Mouse (Mus musculus) cerebellum, postnatal 14 days (tissue): ENCODE measurements at regions not wholly inside any gene's neighbourhood (a gene's known extent, or its start where the extent isn't known, plus 50 kb on each side); places are given as distances from the start of the nearest gene placed in this dataset.
A peak's percentile ranks its signal among the peaks of the same experiment; 100 is the strongest.

ENCODE experiments used
- DNase-seq, 2 experiments: peaks; one replicate each; pipeline ENCODE4 v3.0.0; 2021; ENCODE audit warnings: mixed read lengths in 2 of 2

DNA sequence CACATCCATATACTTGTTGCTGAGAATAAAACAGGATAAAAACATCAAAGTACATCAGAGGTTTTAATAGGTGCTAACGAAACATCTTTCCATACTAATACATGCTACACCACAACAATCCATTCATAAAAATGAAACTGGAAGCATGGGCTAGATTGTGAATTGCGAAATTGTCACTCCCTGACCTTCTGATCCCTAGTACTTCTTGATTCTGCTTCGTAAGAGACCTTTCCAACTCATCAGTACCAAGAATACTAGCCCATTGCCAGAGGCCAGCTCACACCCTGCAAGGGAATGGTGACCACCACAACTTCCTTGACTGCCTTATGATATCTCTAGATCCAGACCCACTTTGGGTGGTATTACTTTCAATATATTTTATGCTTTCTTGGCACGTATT, 177.3 kb upstream of the Cdyl start:
- no peak for DNase-seq

DNA sequence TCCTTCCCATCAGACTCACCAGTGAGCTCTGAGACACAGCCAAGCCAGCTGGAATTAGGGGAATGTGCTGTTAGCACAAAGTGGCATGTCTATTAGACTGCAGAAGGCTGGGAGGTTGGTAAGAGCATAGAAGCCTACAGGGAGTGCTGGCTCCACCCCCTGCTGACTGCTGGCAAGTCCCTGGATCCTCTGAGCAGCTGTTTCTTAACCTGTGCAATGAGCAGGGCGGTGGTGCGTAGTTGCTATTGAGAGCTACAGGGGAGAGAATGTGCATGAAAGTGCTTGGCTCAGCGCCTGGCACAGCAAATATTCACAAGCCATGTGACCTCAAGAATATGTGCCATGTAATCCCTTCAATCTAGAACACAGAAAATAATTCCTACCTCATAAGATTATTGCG, 173.5 kb upstream of the Cdyl start:
- peak; percentile 36 to 49 for DNase-seq

GRCm38 (mm10) chr13:35499776-35500175, 159.9 kb upstream of the Cdyl start:
- DNase-seq, result peak; percentile 55 to 71

GRCm38 (mm10) chr13:35500891-35501290, 158.7 kb upstream of the Cdyl start:
- DNase-seq, result peak; percentile 48 to 55

DNA sequence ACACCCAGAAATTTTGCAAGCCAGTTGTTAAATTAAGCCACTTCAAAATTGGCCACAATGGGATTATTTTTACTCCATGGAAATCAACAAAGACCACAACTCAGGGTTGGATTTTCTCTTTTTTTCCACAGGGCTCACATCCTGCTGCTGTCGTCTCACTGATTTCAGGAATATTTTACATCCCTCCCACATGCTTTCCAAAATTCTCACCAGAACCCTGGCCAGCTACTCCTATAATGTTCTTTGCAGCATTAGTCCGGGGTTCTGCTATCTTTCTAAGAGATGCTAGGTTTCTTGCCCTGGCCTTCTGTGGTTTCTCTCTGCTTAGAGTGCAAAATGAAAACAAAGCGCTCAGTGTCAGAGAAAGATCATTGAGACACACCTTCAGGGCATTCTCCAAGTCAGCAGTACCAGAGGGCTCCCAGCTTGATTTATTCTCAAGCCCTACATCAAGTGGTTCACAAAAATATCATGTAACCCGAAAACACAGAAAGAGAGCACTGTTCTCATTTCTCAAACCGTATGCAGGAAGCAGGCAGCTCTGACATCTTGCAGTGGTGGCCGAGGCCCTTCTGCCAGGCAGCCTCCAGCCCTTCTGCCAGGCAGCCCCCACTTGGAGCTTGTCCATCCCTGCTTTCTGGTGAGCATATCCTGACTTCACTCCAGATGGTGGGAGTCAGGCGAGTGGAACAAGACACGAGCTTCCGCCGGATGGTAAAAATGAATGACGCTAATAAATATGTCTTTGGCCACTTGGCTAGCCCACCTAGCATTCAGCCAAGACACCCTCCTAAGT, 158.1 kb upstream of the Cdyl start:
- peak; percentile 93 to 96 for DNase-seq

DNA sequence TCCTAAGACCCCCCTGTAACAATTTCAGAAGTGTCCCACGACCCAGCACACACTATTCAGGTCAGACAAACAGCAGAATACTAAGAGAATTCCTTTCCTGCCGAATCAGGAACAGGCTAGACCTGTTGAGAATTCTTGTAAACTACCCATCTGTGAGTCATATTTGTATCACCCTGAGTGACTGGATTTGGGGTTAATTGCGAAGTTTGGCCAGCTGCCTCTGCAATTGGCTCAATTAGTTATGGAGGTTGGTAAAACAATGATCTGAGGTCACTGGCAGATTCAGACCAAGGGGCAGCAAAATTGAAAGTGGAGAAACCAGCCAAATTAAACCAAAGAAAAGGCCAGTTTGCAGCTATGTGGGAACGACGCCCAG, 157.5 kb upstream of the Cdyl start:
- peak; percentile 65 for DNase-seq

GRCm38 (mm10) chr13:35503362-35503821, 156.2 kb upstream of the Cdyl start:
- peak; percentile 69 to 78 for DNase-seq

DNA sequence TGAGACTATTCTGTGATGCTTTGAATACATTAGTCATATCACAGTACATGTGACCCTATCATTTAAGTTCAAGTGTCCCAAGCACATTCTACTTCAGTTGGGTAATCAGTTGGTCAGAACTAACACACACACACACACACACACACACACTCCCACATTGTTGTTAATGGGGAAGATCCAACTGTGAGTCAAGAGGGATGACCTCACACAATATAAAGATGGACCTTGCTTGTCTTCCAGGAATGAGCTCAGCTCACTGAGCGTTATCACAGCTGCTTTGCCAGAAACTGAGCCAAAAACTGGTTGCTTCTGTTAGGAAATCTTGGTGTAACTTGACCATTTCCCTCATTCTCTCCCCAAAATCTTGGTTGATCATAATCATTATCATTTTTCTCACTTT, 152.4 kb upstream of the Cdyl start:
- no peak for DNase-seq

- no peak for DNase-seq
Measured at GRCm38 (mm10) chr13:35512029-35512507, 147.6 kb upstream of the Cdyl start.

- no peak for DNase-seq
Measured at GRCm38 (mm10) chr13:35513120-35513519, 146.5 kb upstream of the Cdyl start.

- no peak for DNase-seq
Measured at GRCm38 (mm10) chr13:35515291-35515690, 144.3 kb upstream of the Cdyl start.

DNA sequence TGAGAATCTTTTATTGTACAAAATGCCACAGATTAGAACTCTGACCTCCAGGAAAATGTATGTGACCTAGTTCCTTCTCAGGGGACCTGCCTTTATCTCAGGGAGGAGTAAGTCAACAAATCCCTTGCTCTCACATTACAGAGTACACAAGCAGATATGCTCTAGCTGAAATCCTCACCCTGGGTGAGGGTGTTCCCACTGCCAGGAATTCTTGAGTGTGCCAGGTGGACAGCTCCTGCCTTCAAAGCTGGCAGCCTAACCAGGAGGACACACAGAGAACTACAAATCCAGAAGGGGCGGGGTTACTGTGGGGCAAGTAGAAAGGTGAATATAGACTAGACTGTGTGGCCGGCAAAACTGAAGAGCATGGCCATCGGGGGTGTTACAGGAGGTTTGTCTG, 141.9 kb upstream of the Cdyl start:
- DNase-seq, result peak; percentile 61 to 68

DNA sequence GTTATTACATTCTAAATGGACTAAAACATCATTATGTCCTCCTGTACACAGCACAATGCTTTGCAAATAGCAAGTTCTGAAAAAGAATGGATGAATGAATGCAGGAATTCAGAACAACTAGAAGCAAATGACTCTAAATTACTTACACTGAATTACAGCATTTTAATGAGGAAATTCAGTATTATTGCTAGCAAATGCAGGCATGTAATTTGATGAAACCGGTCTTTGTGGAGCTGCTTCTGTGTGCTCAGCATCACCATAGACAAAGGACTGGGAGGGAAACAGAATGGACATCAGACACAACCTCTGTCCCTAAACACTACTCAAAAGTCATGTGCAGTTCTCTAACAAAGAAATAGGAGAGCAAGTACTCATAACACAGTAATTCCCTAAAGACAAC, 137.4 kb upstream of the Cdyl start:
- no peak for DNase-seq

DNA sequence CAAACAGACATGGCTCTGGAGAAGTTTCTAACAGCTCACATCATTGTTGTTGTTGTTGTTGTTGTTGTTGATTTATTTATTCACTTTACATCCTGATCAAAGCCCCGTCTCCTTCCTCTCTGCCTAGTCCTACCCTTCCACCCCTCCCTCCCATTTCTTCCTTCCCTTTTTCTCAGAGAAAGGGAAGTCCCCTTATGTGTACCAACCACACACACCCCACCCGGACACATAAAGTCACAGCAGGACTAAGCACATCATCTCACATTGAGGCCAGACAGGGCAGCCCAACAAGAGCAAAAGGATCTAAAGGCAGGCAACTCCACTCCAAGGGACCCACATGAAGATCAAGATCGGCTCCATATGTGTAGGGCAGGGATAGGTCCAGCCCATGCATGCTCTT, 130.1 kb upstream of the Cdyl start:
- DNase-seq, result no peak

GRCm38 (mm10) chr13:35537106-35537505, 122.5 kb upstream of the Cdyl start:
- peak; percentile 8 to 15 for DNase-seq

GRCm38 (mm10) chr13:35537936-35538335, 121.7 kb upstream of the Cdyl start:
- DNase-seq, result peak; percentile 75 to 81

DNA sequence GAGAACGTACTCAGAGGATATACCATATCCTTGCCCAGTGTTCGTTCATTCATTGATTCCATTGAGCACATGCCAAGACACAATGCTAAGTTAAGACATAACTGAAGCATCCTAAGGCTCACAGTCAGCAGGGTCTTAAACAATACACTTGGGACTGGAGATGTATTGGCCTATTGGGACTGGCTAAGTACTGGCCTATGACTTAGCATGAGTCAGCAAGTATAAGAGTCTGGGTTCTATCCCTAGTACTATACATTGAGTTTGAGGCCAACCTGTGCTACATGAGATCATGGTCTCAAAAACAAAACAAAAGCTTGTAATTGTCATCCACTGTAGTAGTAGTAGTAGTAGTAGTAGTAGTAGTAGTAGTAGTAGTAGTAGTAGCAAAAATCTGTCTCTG, 119.2 kb upstream of the Cdyl start:
- DNase-seq, result no peak

GRCm38 (mm10) chr13:35541053-35541452, 118.6 kb upstream of the Cdyl start:
- no peak for DNase-seq

DNA sequence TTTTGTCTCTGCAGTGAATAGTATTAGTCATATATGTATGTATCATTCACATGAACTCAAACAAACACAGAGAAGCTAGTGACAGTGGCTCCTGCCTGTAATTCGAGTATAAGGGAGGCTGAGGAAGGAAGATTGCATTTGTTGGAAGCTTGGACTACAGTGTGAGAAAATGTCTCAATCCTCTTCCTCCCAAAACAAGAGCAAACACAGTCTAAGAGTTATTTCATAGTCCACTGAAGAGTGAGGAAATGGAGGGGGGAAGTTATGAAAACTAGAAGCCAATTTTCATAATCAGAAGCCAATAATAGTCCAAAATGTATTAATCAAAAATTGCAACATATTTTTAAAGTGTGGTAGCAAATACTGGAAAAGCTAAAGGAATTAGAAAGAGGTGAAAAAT, 95.6 kb upstream of the Cdyl start:
- no peak for DNase-seq

GRCm38 (mm10) chr13:35581616-35582015, 78.0 kb upstream of the Cdyl start:
- peak in 1 of 2 experiments; percentile 14 for DNase-seq

- DNase-seq, result no peak
Measured at GRCm38 (mm10) chr13:35598003-35598402, 61.6 kb upstream of the Cdyl start.

DNA sequence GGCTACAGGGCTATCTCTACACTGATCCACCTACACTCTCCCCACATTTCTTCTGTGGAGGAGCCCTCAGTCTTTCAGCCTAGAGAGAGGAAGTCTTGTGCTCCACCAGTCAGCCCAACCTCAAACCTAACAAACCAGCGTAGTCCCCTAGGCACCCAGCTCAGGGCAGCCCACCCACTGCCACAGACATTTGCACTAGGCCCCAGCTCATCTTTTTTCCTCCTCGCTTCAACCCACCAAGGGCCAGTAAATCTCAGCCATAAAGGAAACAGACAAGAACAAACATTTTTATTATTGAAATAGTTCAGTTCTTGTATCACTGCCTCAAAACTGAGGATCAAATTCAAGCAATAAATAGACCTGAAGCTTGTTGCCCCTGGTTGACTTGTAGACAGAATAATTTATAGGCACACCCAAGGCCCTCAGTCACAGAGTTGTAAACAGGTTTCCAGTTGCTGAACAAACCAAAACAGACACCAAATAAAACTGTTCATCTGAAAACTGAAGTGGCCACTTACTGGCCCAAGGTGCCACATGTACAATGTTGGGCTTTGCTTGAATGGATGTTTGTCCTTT, 58.0 kb upstream of the Cdyl start:
- DNase-seq, result no peak

GRCm38 (mm10) chr13:35603080-35603479, 56.6 kb upstream of the Cdyl start:
- no peak for DNase-seq

- peak; percentile 7 to 10 for DNase-seq
Measured at GRCm38 (mm10) chr13:35604061-35604460, 55.6 kb upstream of the Cdyl start.
